Mouse (Mus musculus) megakaryocyte progenitor cell, adult 5-6 weeks (primary cell): Measurements from ENCODE around the gene Pigt. TPM values are rescaled to one million over a fixed set of nuclear protein-coding genes. Genes with fewer than 3 reads are reported as not detected.

Experiments used
- ATAC-seq: replicated peaks from 2 replicates; pipeline ENCODE4 v1.8.0; 2016; ENCODE audit warnings: mild to moderate bottlenecking, moderate TSS enrichment, inconsistent platforms; ENCODE audit not compliant: poor library complexity
- total RNA-seq, 2 experiments: library from RNA; stranded (forward) in 1 of 2; stranded (reverse) in 1 of 2; fragments of 157-497, 149-512 nt in 1 of 2; fragments of 200-1000 nt in 1 of 2; gene quantifications; 2 replicates each; pipeline versions ENCODE4 v1.2.3 to v1.2.4; 2015 to 2017

The Pigt gene
- total RNA-seq, 2 experiments from 2014 or later, result 42.0 to 75.1 TPM

GRCm38 (mm10) chr2:164485681-164486257, 11.6 kb upstream of the Pigt start, which contains the start of gene Dbndd2:
Gene Dbndd2 (plus strand): TSS chr2:164486106.
- ATAC-seq, result 0 out of 2 replicates have a peak, but pooled peaks have one; percentile 26

GRCm38 (mm10) chr2:164486258-164487114, 10.8 kb upstream of the Pigt start:
- ATAC-seq, result 0 out of 2 replicates have a peak, but pooled peaks have one; percentile 26

GRCm38 (mm10) chr2:164487115-164487527, 10.2 kb upstream of the Pigt start:
- no peak for ATAC-seq

GRCm38 (mm10) chr2:164487812-164488211, 9.5 kb upstream of the Pigt start:
- no peak for ATAC-seq

GRCm38 (mm10) chr2:164494126-164494525, 3.2 kb upstream of the Pigt start:
- ATAC-seq, result no peak

- 0 out of 2 replicates have a peak, but pooled peaks have one; percentile 11 for ATAC-seq
Measured at GRCm38 (mm10) chr2:164496331-164496730, 989 bp upstream of the Pigt start.

GRCm38 (mm10) chr2:164497691-164498268, 460 bp downstream of the Pigt start:
- ATAC-seq, result peak; percentile 13; the same call in 1 of the 2 replicates

- ATAC-seq, result no peak
Measured at GRCm38 (mm10) chr2:164499317-164499716, 2.0 kb downstream of the Pigt start.

- no peak for ATAC-seq
Measured at GRCm38 (mm10) chr2:164500511-164500910, 3.2 kb downstream of the Pigt start.

- no peak for ATAC-seq
Measured at GRCm38 (mm10) chr2:164504919-164505318, 7.6 kb downstream of the Pigt start.

- no peak for ATAC-seq
Measured at GRCm38 (mm10) chr2:164505619-164506347, 8.5 kb downstream of the Pigt start.

- ATAC-seq, result no peak
Measured at GRCm38 (mm10) chr2:164507811-164508210, 10.5 kb downstream of the Pigt start.

GRCm38 (mm10) chr2:164510621-164511190, 13.4 kb downstream of the Pigt start:
- no peak for ATAC-seq

GRCm38 (mm10) chr2:164512121-164512909, 15.0 kb downstream of the Pigt start:
- peak; percentile 39; the same call in 1 of the 2 replicates for ATAC-seq

- ATAC-seq, result no peak
Measured at GRCm38 (mm10) chr2:164513389-164513788, 16.1 kb downstream of the Pigt start.

- ATAC-seq, result no peak
Measured at GRCm38 (mm10) chr2:164514916-164515315, 17.6 kb downstream of the Pigt start.

GRCm38 (mm10) chr2:164515897-164516296, 18.6 kb downstream of the Pigt start:
- no peak for ATAC-seq

- no peak for ATAC-seq
Measured at GRCm38 (mm10) chr2:164516592-164516991, 19.3 kb downstream of the Pigt start.

- ATAC-seq, result peak; percentile 61
Measured at GRCm38 (mm10) chr2:164517485-164518221, 20.3 kb downstream of the Pigt start.
